Comparison of ENCODE assay signal across 22 mouse cellular contexts in genomic region chr10:76495501-76495900, GRCm38 (mm10). TPM values are rescaled to one million over a fixed set of nuclear protein-coding genes. Genes with fewer than 3 reads are reported as not detected.
"Had no signal": no experiment of that assay in that cellular context is flagged by ENCODE, and none has a peak within 500 bp of the region (broad histone marks: within the 10 kb centered on the region; RNA-seq: fewer than 3 reads in every experiment).

No protein-coding gene starts in this region.

- H3K9me3 ChIP-seq: limb, embryonic 15.5 days; lung, embryonic 15.5 days; megakaryocyte, embryonic 14.5 days; midbrain, embryonic 13.5 days; stomach, embryonic 15.5 days had no signal

- H3K4me3 ChIP-seq: limb, embryonic 15.5 days; lung, embryonic 15.5 days; megakaryocyte, embryonic 14.5 days; midbrain, embryonic 13.5 days; stomach, embryonic 15.5 days had no signal

- ATAC-seq: midbrain, embryonic 13.5 days had no signal

- H3K9ac ChIP-seq: limb, embryonic 15.5 days; lung, embryonic 15.5 days; midbrain, embryonic 13.5 days; stomach, embryonic 15.5 days had no signal

- H3K4me1 ChIP-seq: limb, embryonic 15.5 days; lung, embryonic 15.5 days; midbrain, embryonic 13.5 days; stomach, embryonic 15.5 days had no signal

- DNase-seq: kidney, postnatal 14 days; left cerebral cortex, postnatal 4 days; lung, postnatal 14 days; right cerebral cortex, postnatal 14 days; thymus, adult 2 months; thymus, postnatal 25 days had no signal

- H3K27me3 ChIP-seq: limb, embryonic 15.5 days; lung, embryonic 15.5 days; megakaryocyte, embryonic 14.5 days; midbrain, embryonic 13.5 days; stomach, embryonic 15.5 days had no signal

- H3K4me2 ChIP-seq: limb, embryonic 15.5 days; lung, embryonic 15.5 days; midbrain, embryonic 13.5 days; stomach, embryonic 15.5 days had no signal

- H3K27ac ChIP-seq: limb, embryonic 15.5 days; lung, embryonic 15.5 days; macrophage; midbrain, embryonic 13.5 days; stomach, embryonic 15.5 days had no signal

RNA-seq across cellular contexts. Expression of gene 2610028H24Rik, which starts 46.6 kb away (rescaled TPM):
- total RNA-seq: layer of hippocampus, postnatal 14 days; left cerebral cortex, adult 18-20 months; left cerebral cortex, postnatal 10 days; left cerebral cortex, postnatal 4 days; midbrain, postnatal 0 days had no signal
- polyA plus RNA-seq: kidney, embryonic 14.5 days; large intestine, adult 2 months; limb, embryonic 15.5 days; liver, embryonic 16.5 days; macrophage; midbrain, embryonic 13.5 days; midbrain, postnatal 0 days; neural tube, embryonic 14.5 days; spleen, adult 2 months; stomach, embryonic 15.5 days; urinary bladder, adult 2 months had no signal
